ENCODE assay signal across 9 mouse cellular contexts in genomic region chr17:55956129-55956528, GRCm38 (mm10). TPM values are rescaled to one million over a fixed set of nuclear protein-coding genes. Genes with fewer than 3 reads are reported as not detected.
A peak's percentile ranks its signal among the peaks of the same experiment; 100 is the strongest.
DNase-seq lines count a peak whose midpoint lies in the region; ATAC-seq and TF ChIP-seq lines count a peak whose summit lies in the region.
"Had no signal": no experiment of that assay in that cellular context is flagged by ENCODE, and none has a peak within 500 bp of the region (broad histone marks: within the 10 kb centered on the region; RNA-seq: fewer than 3 reads in every experiment).

No protein-coding gene starts in this region.

- peaks cover 36% of the 10 kb centered on the region for H3K4me1 ChIP-seq in kidney, embryonic 15.5 days
- peaks cover 3% of the 10 kb centered on the region; the same call in 1 of the 2 replicates for H3K4me1 ChIP-seq in neural tube, embryonic 11.5 days (ENCODE audit: control insufficient read depth, insufficient read depth, low read length)

- 2% methylated on average over 26 of the region's 26 CpGs for WGBS in kidney, embryonic 15.5 days
- 2% methylated on average over 26 of the region's 26 CpGs for WGBS in neural tube, embryonic 11.5 days

- H3K9me3 ChIP-seq in kidney, embryonic 15.5 days (replicated peaks), result no peaks in the 10 kb centered on the region
- no peaks in the 10 kb centered on the region for H3K9me3 ChIP-seq in neural tube, embryonic 11.5 days (ENCODE audit: control insufficient read depth, low read length)

- peak; percentile 51 for DNase-seq in gastrocnemius, adult 2 months
- DNase-seq in gastrocnemius, postnatal 36 days, result no peak
- peak; percentile 86 for DNase-seq in cerebellum, adult 8-10 months
- peak; percentile 76 to 79 for DNase-seq in frontal cortex, postnatal 14 days (ENCODE audit: low spot score in 2 of 2)
- DNase-seq in liver, result peak; percentile 90
- peak; percentile 75 for DNase-seq in neural tube, embryonic 11.5 days (ENCODE audit: low spot score)
- DNase-seq in thymus, postnatal 4 days, result peak; percentile 96

- ATAC-seq in kidney, embryonic 15.5 days (replicated peaks; ENCODE audit: low FRiP score), result peak; percentile 44
- 0 out of 2 replicates have a peak, but pooled peaks have one; percentile 6 for ATAC-seq in neural tube, embryonic 11.5 days (ENCODE audit: insufficient read depth, low FRiP score, low TSS enrichment)

- H3K4me3 ChIP-seq in gastrocnemius, adult 2 months, result peak overlapping the region; percentile 54
- peak overlapping the region; percentile 53 for H3K4me3 ChIP-seq in kidney, embryonic 15.5 days (replicated peaks)
- H3K4me3 ChIP-seq in neural tube, embryonic 11.5 days (ENCODE audit: low read depth, low read length), result peak overlapping the region; percentile 32

- H3K27ac ChIP-seq in gastrocnemius, adult 2 months, result no peak overlapping the region
- peak overlapping the region; percentile 50 for H3K27ac ChIP-seq in kidney, embryonic 15.5 days
- H3K27ac ChIP-seq in neural tube, embryonic 11.5 days (ENCODE audit: low read depth, low read length), result no peak overlapping the region

- peak overlapping the region; percentile 86 for H3K4me2 ChIP-seq in kidney, embryonic 15.5 days
- peak overlapping the region; percentile 60 for H3K4me2 ChIP-seq in neural tube, embryonic 11.5 days (ENCODE audit: low read depth)

- intact Hi-C loops in gastrocnemius, adult 2 months (cut with DNase I), result loop anchor here (5.0 kb wide), 1 partner anchor 116 kb away; no protein-coding TSS in a partner anchor
- intact Hi-C loops in gastrocnemius, postnatal 36 days (cut with DNase I), result no loop called here

- H3K9ac ChIP-seq in kidney, embryonic 15.5 days, result peak overlapping the region; percentile 21; the same call in 1 of the 2 replicates
- H3K9ac ChIP-seq in neural tube, embryonic 11.5 days (ENCODE audit: low read length), result peak overlapping the region; percentile 38

- peaks cover 9% of the 10 kb centered on the region for H3K36me3 ChIP-seq in kidney, embryonic 15.5 days
- H3K36me3 ChIP-seq in neural tube, embryonic 11.5 days (ENCODE audit: control insufficient read depth, insufficient read depth, low read length), result no peaks in the 10 kb centered on the region

- TF ChIP-seq CTCF in gastrocnemius, adult 2 months (IDR thresholded peaks at IDR 0.05), result no peak

- peaks cover 21% of the 10 kb centered on the region for H3K27me3 ChIP-seq in kidney, embryonic 15.5 days
- H3K27me3 ChIP-seq in neural tube, embryonic 11.5 days (ENCODE audit: control insufficient read depth, insufficient read depth, low read length), result no peaks in the 10 kb centered on the region

RNA-seq across cellular contexts. Expression of gene Yju2, which starts 2.8 kb away (rescaled TPM):
- total RNA-seq in gastrocnemius, adult 2 months (2021), result 10 to 100 TPM in 1 of 2 experiments, 1 to 10 TPM in 1; 8.3 to 10.2 TPM
- 1 to 10 TPM; 7.8 to 8.8 TPM for total RNA-seq in gastrocnemius, postnatal 36 days (2021)
- 27.4 and 27.5 TPM in 2 replicates for polyA plus RNA-seq in kidney, embryonic 15.5 days (2015; fragmentation: Nextera tagmentation; extraction: Ambion mirVana)
- 19.2 and 25.1 TPM in 2 replicates for polyA plus RNA-seq in neural tube, embryonic 11.5 days (2014; fragmentation: Nextera tagmentation; extraction: Ambion mirVana)

RNA-seq across cellular contexts. Expression of gene Ebi3, which starts 3.7 kb away (rescaled TPM):
- under 1 TPM; 0.20 to 0.39 TPM for total RNA-seq in gastrocnemius, adult 2 months (2021)
- total RNA-seq in gastrocnemius, postnatal 36 days (2021), result not detected
- polyA plus RNA-seq in kidney, embryonic 15.5 days (2015; fragmentation: Nextera tagmentation; extraction: Ambion mirVana), result 1.8 and 2.4 TPM in 2 replicates
- polyA plus RNA-seq in neural tube, embryonic 11.5 days (2014; fragmentation: Nextera tagmentation; extraction: Ambion mirVana), result 2.1 and 2.3 TPM in 2 replicates
- polyA plus RNA-seq: C2C12 had no signal

RNA-seq across cellular contexts. Expression of gene Zfp119b, which starts 6.8 kb away (rescaled TPM):
- total RNA-seq in gastrocnemius, adult 2 months (2021), result 1 to 10 TPM; 2.9 to 4.1 TPM
- total RNA-seq in gastrocnemius, postnatal 36 days (2021), result 1 to 10 TPM; 2.6 to 2.7 TPM
- polyA plus RNA-seq in kidney, embryonic 15.5 days (2015; fragmentation: Nextera tagmentation; extraction: Ambion mirVana), result 5.5 and 5.7 TPM in 2 replicates
- 6.1 TPM in 2 replicates for polyA plus RNA-seq in neural tube, embryonic 11.5 days (2014; fragmentation: Nextera tagmentation; extraction: Ambion mirVana)

RNA-seq across cellular contexts. Expression of gene Shd, which starts 14.1 kb away (rescaled TPM):
- total RNA-seq in gastrocnemius, adult 2 months (2021), result under 1 TPM in 1 of 2 experiments, not detected in 1; 0.47 TPM
- not detected for total RNA-seq in gastrocnemius, postnatal 36 days (2021)
- polyA plus RNA-seq in kidney, embryonic 15.5 days (2015; fragmentation: Nextera tagmentation; extraction: Ambion mirVana), result 28.8 and 30.1 TPM in 2 replicates
- polyA plus RNA-seq in neural tube, embryonic 11.5 days (2014; fragmentation: Nextera tagmentation; extraction: Ambion mirVana), result 89.7 and 95.3 TPM in 2 replicates
- polyA plus RNA-seq: C2C12 had no signal

RNA-seq across cellular contexts. Expression of gene Fsd1, which starts 30.2 kb away (rescaled TPM):
- not detected for total RNA-seq in gastrocnemius, adult 2 months (2021)
- not detected for total RNA-seq in gastrocnemius, postnatal 36 days (2021)
- polyA plus RNA-seq in kidney, embryonic 15.5 days (2015; fragmentation: Nextera tagmentation; extraction: Ambion mirVana), result 19.7 and 21.7 TPM in 2 replicates
- polyA plus RNA-seq in neural tube, embryonic 11.5 days (2014; fragmentation: Nextera tagmentation; extraction: Ambion mirVana), result 68.3 and 86.8 TPM in 2 replicates

Comparison
In these comparisons a context has a peak if more than half of its experiments do, and no peak if none do; other contexts are left out.
1. DNase-seq: peak in gastrocnemius, adult 2 months (single experiment), cerebellum, adult 8-10 months (single experiment), frontal cortex, postnatal 14 days (2 of 2), liver (single experiment), neural tube, embryonic 11.5 days (single experiment) and thymus, postnatal 4 days (single experiment); none in gastrocnemius, postnatal 36 days (0 of 2).
2. Peak in every context shown above with its lines, with median percentiles within 50 percentile points of each other: H3K4me3 ChIP-seq.